Mouse (Mus musculus) right cerebral cortex, postnatal 36 days (tissue): ENCODE data around the gene Sema4b.

Experiments
- DNase-seq, 2 experiments: peaks; one replicate each; pipeline ENCODE4 v3.0.0; 2022; ENCODE audit warnings: low spot score in 2 of 2, mixed read lengths in 1 of 2

Sema4b gene

DNA sequence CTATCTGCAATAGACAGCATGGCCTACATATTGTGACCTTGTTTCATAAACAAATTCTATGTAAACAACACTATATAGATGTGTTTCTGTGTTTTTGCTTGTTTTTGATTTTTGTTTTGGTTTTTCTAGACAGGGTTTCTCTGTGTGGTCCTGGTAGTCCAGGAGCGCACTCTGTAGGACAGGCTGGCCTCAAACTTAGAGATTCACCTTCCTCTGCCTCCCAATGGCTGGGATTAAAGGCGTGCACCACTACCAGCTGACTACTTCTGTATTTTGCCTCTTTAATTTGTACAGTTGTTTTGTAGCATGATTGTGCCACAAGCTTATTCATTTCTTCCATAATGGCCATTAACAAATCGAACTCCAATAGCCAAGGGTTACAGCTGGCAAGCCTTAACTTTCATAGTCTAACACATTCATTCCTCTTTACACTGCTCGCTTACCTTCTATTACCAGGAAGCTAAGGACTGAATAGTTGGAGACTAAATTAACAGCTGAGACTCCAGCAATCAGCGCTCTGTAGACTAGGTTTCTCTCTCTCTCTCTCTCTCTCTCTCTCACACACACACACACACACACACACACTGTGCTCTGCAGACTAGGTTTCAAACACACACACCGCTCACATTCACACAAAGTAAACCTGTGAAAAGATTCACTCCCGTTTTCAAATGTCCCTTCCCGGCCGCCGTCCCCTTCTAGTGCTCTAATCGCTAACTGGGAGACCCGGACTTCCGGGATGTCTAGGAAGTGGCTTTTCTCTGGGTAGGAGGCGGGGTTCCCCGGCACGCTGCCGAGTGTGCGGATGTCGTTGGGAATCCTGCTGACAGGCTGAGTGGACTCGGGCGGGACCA, 82.5 kb downstream of the Sema4b start, which contains the start of gene Vps33b:
TSS of gene Vps33b (plus strand) at position 753 of the 854 bp plus-strand sequence.
- DNase-seq: peak; percentile 93 to 94

DNA sequence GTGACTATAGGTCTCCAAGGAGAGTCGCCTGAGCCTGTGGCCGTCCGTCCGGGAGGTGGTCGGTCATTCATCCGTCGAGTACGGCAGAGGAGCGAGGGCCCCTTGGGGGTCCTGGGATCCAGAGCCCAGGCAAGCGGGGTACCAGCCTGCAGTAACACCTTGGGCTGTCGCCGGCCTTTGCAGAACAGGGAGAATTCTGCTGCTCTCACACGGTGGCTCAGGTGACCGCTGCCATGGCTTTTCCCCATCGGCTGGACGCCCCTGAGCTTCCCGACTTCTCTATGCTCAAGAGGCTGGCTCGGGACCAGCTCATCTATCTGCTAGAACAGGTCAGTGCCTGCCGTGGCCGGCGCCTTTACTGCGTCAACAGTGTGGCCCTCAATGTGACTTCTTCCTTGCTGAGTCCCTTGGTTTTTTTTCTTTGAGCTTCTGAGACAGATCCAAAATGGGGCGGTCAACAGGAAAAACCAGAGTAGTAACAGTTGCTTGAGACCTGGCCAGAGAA, 83.2 kb downstream of the Sema4b start:
- no peak for DNase-seq

DNA sequence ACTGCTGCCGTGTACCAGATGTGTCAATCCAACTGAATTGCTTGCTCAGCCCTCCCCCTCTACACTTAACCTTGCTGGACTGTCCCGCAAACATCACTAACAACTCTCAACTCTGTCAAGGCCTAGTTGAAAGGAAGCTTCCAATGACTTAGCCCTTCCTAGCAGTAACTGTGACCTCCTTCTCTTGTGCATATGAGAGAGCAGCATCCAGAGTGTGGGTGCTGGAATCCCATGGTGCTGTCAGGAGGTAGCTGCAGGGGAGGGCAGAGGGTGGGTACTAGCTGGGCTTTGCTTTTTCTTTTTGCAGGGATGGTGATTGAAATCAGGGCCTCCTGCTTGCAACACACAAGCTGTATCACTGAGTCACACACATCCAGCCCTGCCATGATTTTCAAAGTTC, 86.8 kb downstream of the Sema4b start:
- DNase-seq: no peak
